Mouse (Mus musculus): ENCODE measurements around the gene Chrm4. TPM values are rescaled to one million over a fixed set of nuclear protein-coding genes. Genes with fewer than 3 reads are reported as not detected.

The Chrm4 gene
- polyA plus RNA-seq, 1 experiment from 2014 or later = 0.09 TPM

GRCm38 (mm10) chr2:91971231-91972097, 44.4 kb downstream of the Chrm4 start:
- ATAC-seq (ENCODE audit: low read depth) (peak; percentile 42; the same call in 1 of the 2 replicates), DNase-seq (no peak)
- Histone ChIP-seq H3K36me3 (no peaks in the 10 kb centered on the region), H3K4me3 (replicated peaks) (no peak overlapping the region), H3K9me3 (replicated peaks) (no peaks in the 10 kb centered on the region), H3K4me1 (replicated peaks) (peaks cover 22% of the 10 kb centered on the region), H3K27me3 (peaks cover 90% of the 10 kb centered on the region), H3K27ac (peak overlapping the region; percentile 63), H3K9ac (no peak overlapping the region), H3K4me2 (peak overlapping the region; percentile 10; the same call in 1 of the 2 replicates)
- 24% methylated on average over 21 of the region's 21 CpGs for WGBS (ENCODE audit: insufficient replicate concordance)

GRCm38 (mm10) chr2:91972121-91972566, 45.1 kb downstream of the Chrm4 start:
- H3K4me1 ChIP-seq (replicated peaks) = peaks cover 20% of the 10 kb centered on the region
- no peak overlapping the region for H3K4me3 ChIP-seq (replicated peaks)
- 14% methylated on average over 13 of the region's 13 CpGs for WGBS (ENCODE audit: insufficient replicate concordance)
- peaks cover 94% of the 10 kb centered on the region for H3K27me3 ChIP-seq
- H3K9ac ChIP-seq = no peak overlapping the region
- H3K9me3 ChIP-seq (replicated peaks) = no peaks in the 10 kb centered on the region
- H3K4me2 ChIP-seq = peak overlapping the region; percentile 10; the same call in 1 of the 2 replicates
- H3K36me3 ChIP-seq = no peaks in the 10 kb centered on the region
- DNase-seq = no peak
- no peak for ATAC-seq (ENCODE audit: low read depth)
- H3K27ac ChIP-seq = no peak overlapping the region; the same call in 1 of the 2 replicates

DNA sequence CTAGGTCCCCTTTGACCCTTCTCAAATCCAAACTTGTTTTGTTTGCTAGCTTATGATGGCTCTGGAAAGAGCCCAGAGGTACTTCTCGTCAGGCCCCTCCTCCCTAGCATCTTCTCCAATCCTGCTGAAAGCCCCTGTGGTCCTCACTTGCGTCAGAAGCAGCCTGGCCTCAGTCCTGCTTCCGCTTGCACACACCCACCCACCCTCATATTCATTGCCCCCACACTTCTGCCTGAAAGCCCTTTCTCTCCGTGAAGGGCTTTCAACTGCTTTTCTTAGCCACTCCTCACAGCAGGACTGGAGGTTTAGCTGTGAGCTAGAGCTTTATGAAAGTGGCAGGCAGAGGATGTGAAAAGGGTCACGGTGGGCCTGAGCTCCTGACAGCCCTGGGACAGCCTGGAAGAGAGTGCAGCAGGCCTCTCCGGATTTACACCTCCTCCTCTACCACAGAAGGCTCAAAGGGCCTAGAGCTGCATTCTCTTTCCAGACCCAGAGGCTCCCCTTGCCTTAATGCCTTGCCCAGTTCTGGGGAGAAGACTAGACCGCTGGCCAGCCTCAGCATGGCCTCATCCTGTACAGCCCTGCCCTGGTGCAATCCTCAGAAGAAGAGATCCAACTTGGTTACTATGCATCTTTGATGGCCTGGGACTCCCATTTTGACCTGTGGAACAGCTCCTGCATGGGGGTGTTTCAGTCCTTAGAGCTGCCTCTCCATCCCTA, 46.5 kb downstream of the Chrm4 start:
- H3K9ac ChIP-seq = no peak overlapping the region

GRCm38 (mm10) chr2:91975581-91976541, 48.8 kb downstream of the Chrm4 start, which contains the start of gene Dgkz:
Dgkz (minus strand) TSS chr2:91975864.
- WGBS (ENCODE audit: insufficient replicate concordance) = 3% methylated on average over 79 of the region's 79 CpGs
- DNase-seq (no peak), ATAC-seq (ENCODE audit: low read depth) (0 out of 2 replicates have a peak, but pooled peaks have one; percentile 27)
- Histone ChIP-seq H3K9me3 (replicated peaks) (no peaks in the 10 kb centered on the region), H3K4me1 (replicated peaks) (peaks cover 28% of the 10 kb centered on the region), H3K4me2 (peak within 1 kb of the TSS; percentile 59), H3K9ac (no peak within 1 kb of the TSS), H3K27me3 (peaks cover 95% of the 10 kb centered on the region), H3K4me3 (replicated peaks) (peak within 1 kb of the TSS; percentile 43), H3K36me3 (no peaks in the 10 kb centered on the region), H3K27ac (no peak within 1 kb of the TSS)

More for the DNA sequence above, 46.5 kb downstream of the Chrm4 start:
- Histone ChIP-seq H3K4me1 (replicated peaks) (peaks cover 28% of the 10 kb centered on the region), H3K36me3 (no peaks in the 10 kb centered on the region), H3K4me3 (replicated peaks) (no peak overlapping the region), H3K27ac (no peak overlapping the region), H3K27me3 (peaks cover 100% of the 10 kb centered on the region), H3K4me2 (no peak overlapping the region), H3K9me3 (replicated peaks) (no peaks in the 10 kb centered on the region)
- 42% methylated on average over 7 of the region's 7 CpGs for WGBS (ENCODE audit: insufficient replicate concordance)
- ATAC-seq (ENCODE audit: low read depth) = no peak
- DNase-seq = no peak

DNA sequence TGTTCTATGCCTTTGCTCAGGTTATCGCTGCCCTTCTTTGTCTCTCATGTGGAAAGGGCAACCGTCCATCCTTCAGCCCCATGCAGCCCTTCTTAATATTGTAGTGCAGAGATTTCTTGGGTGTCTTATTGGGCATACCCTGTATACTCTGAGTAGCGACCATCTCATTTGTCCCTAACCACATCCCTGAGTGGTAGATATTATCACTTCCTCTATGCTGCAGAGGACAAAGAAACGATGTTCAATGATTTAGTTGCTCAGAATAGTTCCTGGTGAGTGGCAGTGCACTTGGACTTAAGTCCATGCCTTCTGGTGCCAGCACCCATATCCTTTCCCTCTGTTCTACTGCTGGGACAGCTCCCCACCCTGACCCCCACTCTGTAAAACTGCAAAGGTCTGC, 50.9 kb downstream of the Chrm4 start:
- peaks cover 79% of the 10 kb centered on the region for H3K27me3 ChIP-seq
- no peak overlapping the region for H3K9ac ChIP-seq
- H3K27ac ChIP-seq = no peak overlapping the region
- DNase-seq = no peak
- ATAC-seq (ENCODE audit: low read depth) = no peak
- no peak overlapping the region for H3K4me3 ChIP-seq (replicated peaks)
- H3K4me2 ChIP-seq = no peak overlapping the region
- peaks cover 19% of the 10 kb centered on the region for H3K4me1 ChIP-seq (replicated peaks)
- H3K36me3 ChIP-seq = no peaks in the 10 kb centered on the region
- WGBS (ENCODE audit: insufficient replicate concordance) = 39% methylated on average over 4 of the region's 4 CpGs
- H3K9me3 ChIP-seq (replicated peaks) = no peaks in the 10 kb centered on the region

Small RNA genes within 50 kb of the gene (microRNA-seq; reads per million reads assigned to microRNA genes)
- gene Mir6999 = not detected

Other genes starting within 250 kb of the Chrm4 start
- gene Atg13, start 216.7 kb upstream of the Chrm4 start, polyA plus RNA-seq (2015; fragmentation: Nextera tagmentation; extraction: Ambion mirVana) = 10.6 and 12.5 TPM in 2 replicates
- 8.0 and 8.5 TPM in 2 replicates for gene Harbi1, start 216.4 kb upstream of the Chrm4 start, polyA plus RNA-seq (2015; fragmentation: Nextera tagmentation; extraction: Ambion mirVana)
- gene Ambra1, start 197.1 kb upstream of the Chrm4 start, polyA plus RNA-seq (2015; fragmentation: Nextera tagmentation; extraction: Ambion mirVana) = 4.6 and 5.8 TPM in 2 replicates
- gene Mdk, start 5.0 kb downstream of the Chrm4 start, polyA plus RNA-seq (2015; fragmentation: Nextera tagmentation; extraction: Ambion mirVana) = 50.1 and 52.2 TPM in 2 replicates
- gene Gm9821, start 18.5 kb downstream of the Chrm4 start, polyA plus RNA-seq (2015; fragmentation: Nextera tagmentation; extraction: Ambion mirVana) = 0.80 and 0.89 TPM in 2 replicates
- 24.7 and 28.0 TPM in 2 replicates for gene Dgkz, start 48.6 kb downstream of the Chrm4 start, polyA plus RNA-seq (2015; fragmentation: Nextera tagmentation; extraction: Ambion mirVana)
- 1.1 and 1.4 TPM in 2 replicates for gene Creb3l1, start 97.3 kb downstream of the Chrm4 start, polyA plus RNA-seq (2015; fragmentation: Nextera tagmentation; extraction: Ambion mirVana)
- 2.4 and 3.8 TPM in 2 replicates for gene Phf21a, start 165.9 kb downstream of the Chrm4 start, polyA plus RNA-seq (2015; fragmentation: Nextera tagmentation; extraction: Ambion mirVana)